Mouse (Mus musculus): Measurements from ENCODE around the gene Tstd1. TPM values are rescaled to one million over a fixed set of nuclear protein-coding genes. Genes with fewer than 3 reads are reported as not detected.

Tstd1 gene
- polyA plus RNA-seq, 1 experiment from 2014 or later: 7.1 TPM

- Histone ChIP-seq H3K27me3 (replicated peaks; ENCODE audit: insufficient read depth, low read length) (no peaks in the 10 kb centered on the region), H3K27ac (ENCODE audit: low read length) (no peak overlapping the region), H3K4me1 (ENCODE audit: insufficient read depth, low read depth, low read length) (no peaks in the 10 kb centered on the region), H3K4me3 (ENCODE audit: low read depth, low read length) (no peak overlapping the region), H3K9ac (replicated peaks; ENCODE audit: low read depth) (no peak overlapping the region), H3K36me3 (ENCODE audit: insufficient read depth, low read length) (no peaks in the 10 kb centered on the region), H3K9me3 (ENCODE audit: low read length) (no peaks in the 10 kb centered on the region), H3K4me2 (replicated peaks; ENCODE audit: low read depth, low read length) (peak overlapping the region; percentile 29)
- 5% methylated on average over 31 of the region's 31 CpGs for WGBS
- peak; percentile 50 for ATAC-seq
- TF ChIP-seq CTCF (IDR thresholded peaks at IDR 0.05) (peak; percentile 90), EP300 (IDR thresholded peaks at IDR 0.05) (no peak)
- peak; percentile 91 for DNase-seq (ENCODE audit: low spot score)
These were observed 38.6 kb upstream of the Tstd1 start for GRCm38 (mm10) chr1:171379935-171380599.

GRCm38 (mm10) chr1:171382096-171382620 lies 36.5 kb upstream of the Tstd1 start:
- Histone ChIP-seq H3K27ac (ENCODE audit: low read length) (no peak overlapping the region), H3K4me2 (replicated peaks; ENCODE audit: low read depth, low read length) (no peak overlapping the region), H3K4me1 (ENCODE audit: insufficient read depth, low read depth, low read length) (no peaks in the 10 kb centered on the region), H3K9me3 (ENCODE audit: low read length) (no peaks in the 10 kb centered on the region), H3K36me3 (ENCODE audit: insufficient read depth, low read length) (no peaks in the 10 kb centered on the region), H3K4me3 (ENCODE audit: low read depth, low read length) (no peak overlapping the region), H3K27me3 (replicated peaks; ENCODE audit: insufficient read depth, low read length) (no peaks in the 10 kb centered on the region), H3K9ac (replicated peaks; ENCODE audit: low read depth) (no peak overlapping the region)
- no peak for ATAC-seq
- TF ChIP-seq EP300 (IDR thresholded peaks at IDR 0.05) (no peak), CTCF (IDR thresholded peaks at IDR 0.05) (peak; percentile 21; the same call in 1 of the 2 replicates)
- 71% methylated on average over 11 of the region's 11 CpGs for WGBS
- DNase-seq (ENCODE audit: low spot score): no peak

GRCm38 (mm10) chr1:171384361-171384760 lies 34.3 kb upstream of the Tstd1 start:
- no peaks in the 10 kb centered on the region for H3K4me1 ChIP-seq (ENCODE audit: insufficient read depth, low read depth, low read length)
- WGBS: 54% methylated on average over 9 of the region's 9 CpGs
- ATAC-seq: no peak
- H3K27me3 ChIP-seq (replicated peaks; ENCODE audit: insufficient read depth, low read length): no peaks in the 10 kb centered on the region
- no peaks in the 10 kb centered on the region for H3K9me3 ChIP-seq (ENCODE audit: low read length)
- H3K27ac ChIP-seq (ENCODE audit: low read length): no peak overlapping the region
- H3K4me2 ChIP-seq (replicated peaks; ENCODE audit: low read depth, low read length): no peak overlapping the region
- H3K9ac ChIP-seq (replicated peaks; ENCODE audit: low read depth): no peak overlapping the region
- no peak for DNase-seq (ENCODE audit: low spot score)
- TF ChIP-seq EP300 (IDR thresholded peaks at IDR 0.05) (no peak), CTCF (IDR thresholded peaks at IDR 0.05) (no peak)
- no peak overlapping the region for H3K4me3 ChIP-seq (ENCODE audit: low read depth, low read length)
- H3K36me3 ChIP-seq (ENCODE audit: insufficient read depth, low read length): no peaks in the 10 kb centered on the region

GRCm38 (mm10) chr1:171385171-171385570 lies 33.5 kb upstream of the Tstd1 start:
- H3K4me2 ChIP-seq (replicated peaks; ENCODE audit: low read depth, low read length): no peak overlapping the region
- no peak for ATAC-seq
- no peak overlapping the region for H3K4me3 ChIP-seq (ENCODE audit: low read depth, low read length)
- no peaks in the 10 kb centered on the region for H3K36me3 ChIP-seq (ENCODE audit: insufficient read depth, low read length)
- H3K9me3 ChIP-seq (ENCODE audit: low read length): no peaks in the 10 kb centered on the region
- DNase-seq (ENCODE audit: low spot score): no peak
- no peaks in the 10 kb centered on the region for H3K27me3 ChIP-seq (replicated peaks; ENCODE audit: insufficient read depth, low read length)
- 60% methylated on average over 9 of the region's 9 CpGs for WGBS
- no peak overlapping the region for H3K27ac ChIP-seq (ENCODE audit: low read length)
- H3K9ac ChIP-seq (replicated peaks; ENCODE audit: low read depth): no peak overlapping the region
- TF ChIP-seq CTCF (IDR thresholded peaks at IDR 0.05): peak; percentile 22; the same call in 1 of the 2 replicates
- no peak for TF ChIP-seq EP300 (IDR thresholded peaks at IDR 0.05)
- no peaks in the 10 kb centered on the region for H3K4me1 ChIP-seq (ENCODE audit: insufficient read depth, low read depth, low read length)

- Histone ChIP-seq H3K9ac (replicated peaks; ENCODE audit: low read depth) (no peak overlapping the region), H3K27ac (ENCODE audit: low read length) (no peak overlapping the region), H3K27me3 (replicated peaks; ENCODE audit: insufficient read depth, low read length) (no peaks in the 10 kb centered on the region), H3K4me3 (ENCODE audit: low read depth, low read length) (no peak overlapping the region), H3K4me1 (ENCODE audit: insufficient read depth, low read depth, low read length) (no peaks in the 10 kb centered on the region), H3K4me2 (replicated peaks; ENCODE audit: low read depth, low read length) (no peak overlapping the region), H3K36me3 (ENCODE audit: insufficient read depth, low read length) (no peaks in the 10 kb centered on the region), H3K9me3 (ENCODE audit: low read length) (no peaks in the 10 kb centered on the region)
- TF ChIP-seq CTCF (IDR thresholded peaks at IDR 0.05): peak; percentile 57
- TF ChIP-seq EP300 (IDR thresholded peaks at IDR 0.05): no peak
- WGBS: 26% methylated on average over 6 of the region's 6 CpGs
- DNase-seq (ENCODE audit: low spot score) (no peak), ATAC-seq (no peak)
These were observed 31.6 kb upstream of the Tstd1 start for GRCm38 (mm10) chr1:171387099-171387498.

- Histone ChIP-seq H3K27me3 (replicated peaks; ENCODE audit: insufficient read depth, low read length) (no peaks in the 10 kb centered on the region), H3K9me3 (ENCODE audit: low read length) (no peaks in the 10 kb centered on the region), H3K4me3 (ENCODE audit: low read depth, low read length) (no peak within 1 kb of the TSS; the same call in 1 of the 2 replicates), H3K4me2 (replicated peaks; ENCODE audit: low read depth, low read length) (no peak within 1 kb of the TSS), H3K4me1 (ENCODE audit: insufficient read depth, low read depth, low read length) (no peaks in the 10 kb centered on the region), H3K36me3 (ENCODE audit: insufficient read depth, low read length) (no peaks in the 10 kb centered on the region), H3K27ac (ENCODE audit: low read length) (peak within 1 kb of the TSS; percentile 44; the same call in 1 of the 2 replicates), H3K9ac (replicated peaks; ENCODE audit: low read depth) (no peak within 1 kb of the TSS)
- ATAC-seq: peak; percentile 59
- DNase-seq (ENCODE audit: low spot score): peak; percentile 59
- 70% methylated on average over 15 of the region's 15 CpGs for WGBS
- TF ChIP-seq EP300 (IDR thresholded peaks at IDR 0.05) (no peak), CTCF (IDR thresholded peaks at IDR 0.05) (no peak)
These were observed 30.1 kb upstream of the Tstd1 start, which contains the start of gene Arhgap30 for GRCm38 (mm10) chr1:171388376-171389102. Gene Arhgap30 (plus strand): TSS chr1:171388954.

Data from lung, postnatal 0 days (tissue).